Mouse (Mus musculus): ENCODE data around the gene Olfr1199.

Olfr1199 gene

GRCm38 (mm10) chr2:88760369-88760768 lies at the start of gene Olfr1199:
Gene Olfr1199, minus strand, starts transcription at chr2:88760469.
- DNase-seq (ENCODE audit: inconsistent age in 2 of 2, low spot score in 1 of 2), result no peak

- DNase-seq (ENCODE audit: inconsistent age in 2 of 2, low spot score in 1 of 2), result no peak
Measured at GRCm38 (mm10) chr2:88792736-88793135, 32.5 kb upstream of the Olfr1199 start, which contains the start of gene Olfr1201. Gene Olfr1201, plus strand, starts transcription at chr2:88793036.

GRCm38 (mm10) chr2:88770388-88770787 lies 10.1 kb upstream of the Olfr1199 start, which contains the start of gene Olfr1200:
Gene Olfr1200, minus strand, starts transcription at chr2:88770488.
- no peak for DNase-seq (ENCODE audit: inconsistent age in 2 of 2, low spot score in 1 of 2)

- DNase-seq (ENCODE audit: inconsistent age in 2 of 2, low spot score in 1 of 2), result no peak
Measured at GRCm38 (mm10) chr2:88751270-88751669, 9.0 kb downstream of the Olfr1199 start, which contains the start of gene Olfr1198. Gene Olfr1198, minus strand, starts transcription at chr2:88751370.

- DNase-seq (ENCODE audit: inconsistent age in 2 of 2, low spot score in 1 of 2), result no peak
Measured at GRCm38 (mm10) chr2:88743379-88743778, 16.9 kb downstream of the Olfr1199 start.

GRCm38 (mm10) chr2:88732266-88732665 lies 28.0 kb downstream of the Olfr1199 start, which contains the start of gene Olfr1197:
Gene Olfr1197, minus strand, starts transcription at chr2:88732366.
- no peak for DNase-seq (ENCODE audit: inconsistent age in 2 of 2, low spot score in 1 of 2)

GRCm38 (mm10) chr2:88704497-88704896 lies 55.8 kb downstream of the Olfr1199 start, which contains the start of gene Olfr1196:
Gene Olfr1196, minus strand, starts transcription at chr2:88704597.
- no peak for DNase-seq (ENCODE audit: inconsistent age in 2 of 2, low spot score in 1 of 2)

Measured in adrenal gland, adult (tissue).